Mouse (Mus musculus): Measurements from ENCODE around the gene Olfr1443. TPM values are rescaled to one million over a fixed set of nuclear protein-coding genes. Genes with fewer than 3 reads are reported as not detected.

The Olfr1443 gene
- polyA plus RNA-seq, 1 experiment from 2014 or later: not detected

DNA sequence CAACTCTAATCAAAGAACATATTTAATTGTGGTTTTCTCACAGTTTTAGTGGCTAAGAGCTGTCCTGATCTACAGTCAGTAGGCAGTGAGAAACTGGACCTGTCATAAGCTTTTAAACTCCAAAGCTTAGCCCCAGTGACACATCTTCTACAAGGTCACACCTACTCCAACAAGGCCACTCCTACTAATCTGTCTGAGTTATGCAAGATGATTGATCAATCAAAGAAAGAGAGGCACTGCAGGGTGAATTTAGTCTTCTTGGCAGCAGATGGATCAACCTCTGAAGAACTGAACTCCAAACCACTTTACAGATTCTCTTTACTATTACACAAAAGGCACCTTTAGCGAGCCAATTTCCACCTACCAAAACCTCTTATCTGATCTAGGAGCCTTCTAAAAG, 47.9 kb downstream of the Olfr1443 start:
- no peaks in the 10 kb centered on the region for H3K27me3 ChIP-seq
- in situ Hi-C loops (cut with MboI; ENCODE audit: low pct_unique_long_range_greater_than_20kb): no loop called here
- DNase-seq (ENCODE audit: low read depth, low spot score) (no peak), ATAC-seq (no peak)
- ChIA-PET POLR2A (no interaction called here), CTCF (interaction anchor here (1.1 to 1.4 kb wide), 2 partner anchors 10 to 23 kb away, joined by 3 to 4 read pairs; no protein-coding TSS in a partner anchor)
- TF ChIP-seq CTCF (IDR thresholded peaks at IDR 0.05): no peak

DNA sequence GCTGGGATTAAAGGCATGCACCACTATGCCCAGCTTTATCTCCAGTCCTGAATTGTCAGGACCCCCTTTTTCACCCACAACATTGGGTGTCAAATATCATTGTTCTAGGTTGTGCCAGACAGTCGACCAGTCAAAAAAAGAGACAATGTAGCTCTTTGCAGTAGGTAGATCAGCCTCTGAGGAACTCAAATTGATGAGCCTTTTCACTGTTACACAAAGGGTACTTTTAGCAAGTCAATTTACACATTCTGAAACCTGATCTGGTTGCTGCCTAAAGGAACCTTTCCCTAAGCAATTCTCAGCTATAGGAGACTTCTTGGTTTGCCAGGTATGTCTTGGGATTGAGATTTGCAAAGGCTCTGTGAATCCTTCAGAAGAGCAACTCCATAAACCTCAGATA, 53.1 kb downstream of the Olfr1443 start:
- ATAC-seq (no peak), DNase-seq (ENCODE audit: low read depth, low spot score) (no peak)
- ChIA-PET CTCF (interaction anchor here (1.1 to 2.9 kb wide), 3 partner anchors 9 to 32 kb away, joined by 3 to 9 read pairs (median 5); no protein-coding TSS in a partner anchor), POLR2A (no interaction called here)
- H3K27me3 ChIP-seq: no peaks in the 10 kb centered on the region
- in situ Hi-C loops (cut with MboI; ENCODE audit: low pct_unique_long_range_greater_than_20kb): no loop called here
- TF ChIP-seq CTCF (IDR thresholded peaks at IDR 0.05): no peak

DNA sequence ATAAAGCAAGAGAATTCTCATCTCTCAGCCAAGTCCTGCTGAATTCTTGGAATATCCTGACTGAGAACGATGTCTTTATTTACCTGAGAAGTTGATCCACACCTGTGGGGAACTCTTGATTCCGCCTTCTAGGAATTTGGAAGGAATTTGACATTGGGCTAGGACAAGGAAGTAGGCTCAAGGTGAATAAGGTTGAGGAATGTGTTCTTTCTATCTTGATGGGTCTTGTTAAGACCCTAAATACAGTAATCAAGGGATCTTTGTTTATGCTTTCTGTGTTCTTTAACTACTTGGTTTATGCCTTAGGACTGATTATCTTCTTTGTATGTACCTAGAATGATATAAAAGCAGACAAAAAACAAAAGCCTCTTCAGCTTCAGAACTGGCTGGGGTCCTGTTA, 54.0 kb downstream of the Olfr1443 start:
- TF ChIP-seq CTCF (IDR thresholded peaks at IDR 0.05): no peak
- in situ Hi-C loops (cut with MboI; ENCODE audit: low pct_unique_long_range_greater_than_20kb): no loop called here
- no peak for DNase-seq (ENCODE audit: low read depth, low spot score)
- ATAC-seq: no peak
- ChIA-PET POLR2A (no interaction called here), CTCF (interaction anchor here (1.3 to 2.9 kb wide), 3 partner anchors 8 to 16 kb away, joined by 4 to 9 read pairs (median 5); no protein-coding TSS in a partner anchor)
- H3K27me3 ChIP-seq: no peaks in the 10 kb centered on the region

Other genes with a start within 250 kb of the Olfr1443 start
- 0.19 TPM for gene Mpeg1, start 217.3 kb upstream of the Olfr1443 start, polyA plus RNA-seq (2021)
- 36.4 TPM for gene Dtx4, start 176.7 kb upstream of the Olfr1443 start, polyA plus RNA-seq (2021)
- 0.01 TPM for gene Fam111a, start 132.4 kb upstream of the Olfr1443 start, polyA plus RNA-seq (2021)
- 0.04 TPM for gene Gm4952, start 78.1 kb upstream of the Olfr1443 start, polyA plus RNA-seq (2021)
- 0.64 TPM for gene Glyat, start 44.8 kb upstream of the Olfr1443 start, polyA plus RNA-seq (2021)
- not detected for gene Olfr1442, start 7.7 kb upstream of the Olfr1443 start, polyA plus RNA-seq (2021)
- gene Keg1, start 17.7 kb downstream of the Olfr1443 start, polyA plus RNA-seq (2021): 0.81 TPM
- 59.9 TPM for gene Cntf, start 87.5 kb downstream of the Olfr1443 start, polyA plus RNA-seq (2021)
- 94.3 TPM for gene Zfp91, start 118.0 kb downstream of the Olfr1443 start, polyA plus RNA-seq (2021)
- gene Lpxn, start 118.1 kb downstream of the Olfr1443 start, polyA plus RNA-seq (2021): 1.0 TPM
- gene Gm5244, start 168.6 kb downstream of the Olfr1443 start, polyA plus RNA-seq (2021): not detected
- not detected for gene Olfr1444, start 179.2 kb downstream of the Olfr1443 start, polyA plus RNA-seq (2021)
- gene Olfr1445, start 205.7 kb downstream of the Olfr1443 start, polyA plus RNA-seq (2021): not detected
- not detected for gene Olfr1446, start 215.4 kb downstream of the Olfr1443 start, polyA plus RNA-seq (2021)
- not detected for gene Olfr1447, start 225.6 kb downstream of the Olfr1443 start, polyA plus RNA-seq (2021)
- gene Olfr1448, start 246.3 kb downstream of the Olfr1443 start, polyA plus RNA-seq (2021): not detected

Data from Patski (cell line).